Mouse (Mus musculus): Measurements from ENCODE around the gene Gm21170.
"Not testable (repeated sequence)": the region's sequence is repeated elsewhere in the genome, so short reads cannot be mapped to it uniquely, and the experiment has no call there.

Gm21170 gene

DNA sequence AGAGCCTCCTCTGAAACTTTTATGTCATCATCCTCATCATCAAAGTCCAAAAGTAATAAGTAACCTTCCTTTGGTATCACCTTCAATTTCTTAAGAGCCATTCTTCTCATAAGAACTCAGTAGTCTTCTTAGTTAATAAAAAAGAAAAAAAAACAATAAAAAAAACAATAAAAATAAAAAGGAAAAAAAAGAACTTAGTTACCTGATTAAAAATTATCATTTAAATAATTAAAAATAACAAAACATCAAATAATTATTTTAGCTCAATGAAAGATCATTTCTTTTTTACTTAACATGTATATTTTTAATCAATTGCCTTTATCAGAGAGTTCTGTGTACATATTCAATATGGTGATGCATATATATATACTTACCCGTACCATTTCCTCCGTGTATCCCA lies at the start of gene Gm21170:
Gm21170 (minus strand) TSS at position 101 of the 400 bp plus-strand sequence.
- not testable (repeated sequence) for DNase-seq (ENCODE audit: low read depth, low spot score)
